Mouse (Mus musculus) limb, embryonic 13.5 days (tissue): ENCODE results near the gene Srcap. TPM values are rescaled to one million over a fixed set of nuclear protein-coding genes. Genes with fewer than 3 reads are reported as not detected.

Experiments used
- microRNA-seq: library from miRNA; unstranded; fragments of <30 nt; microRNA quantifications from one replicate; pipeline ENCODE4, GENCODE M21; 2016
- polyA plus RNA-seq: library from polyadenylated mRNA; unstranded; fragments of >200 nt; fragmentation: Nextera tagmentation; extraction: Ambion mirVana; gene quantifications from 2 replicates; pipeline ENCODE4 v1.2.1, GENCODE M21; 2015

Srcap gene
- polyA plus RNA-seq, 1 experiment from 2014 or later = 49.7 TPM

Small RNAs within 50 kb of the gene (microRNA-seq; reads per million reads assigned to microRNA genes)
- gene Gm47278 (not detected), gene Mir7060 (0.52 reads per million)

Other genes with a start within 250 kb of the Srcap start
- 69.4 and 72.8 TPM in 2 replicates for gene Sephs2, start 237.9 kb upstream of the Srcap start, polyA plus RNA-seq
- 0.69 TPM in 2 replicates for gene Itgal, start 215.7 kb upstream of the Srcap start, polyA plus RNA-seq
- 19.8 and 20.6 TPM in 2 replicates for gene Zfp768, start 166.4 kb upstream of the Srcap start, polyA plus RNA-seq
- 8.7 and 9.2 TPM in 2 replicates for gene Zfp747, start 135.9 kb upstream of the Srcap start, polyA plus RNA-seq
- 5.9 and 6.8 TPM in 2 replicates for gene 9130019O22Rik, start 124.8 kb upstream of the Srcap start, polyA plus RNA-seq
- gene E430018J23Rik, start 118.4 kb upstream of the Srcap start, polyA plus RNA-seq = 7.6 and 7.9 TPM in 2 replicates
- gene Zfp764, start 105.2 kb upstream of the Srcap start, polyA plus RNA-seq = 8.1 and 8.4 TPM in 2 replicates
- 27.4 and 28.8 TPM in 2 replicates for gene Zfp688, start 89.9 kb upstream of the Srcap start, polyA plus RNA-seq
- 12.2 and 13.9 TPM in 2 replicates for gene Zfp689, start 62.8 kb upstream of the Srcap start, polyA plus RNA-seq
- 37.6 and 42.3 TPM in 2 replicates for gene Prr14, start 52.4 kb upstream of the Srcap start, polyA plus RNA-seq
- 15.0 and 15.3 TPM in 2 replicates for gene Fbrs, start 32.8 kb upstream of the Srcap start, polyA plus RNA-seq
- gene Gm42715, start 7.6 kb downstream of the Srcap start, polyA plus RNA-seq = 18.3 and 18.9 TPM in 2 replicates
- 6.4 and 8.8 TPM in 2 replicates for gene Tmem265, start 49.4 kb downstream of the Srcap start, polyA plus RNA-seq
- gene Phkg2, start 61.4 kb downstream of the Srcap start, polyA plus RNA-seq = 39.0 and 42.2 TPM in 2 replicates
- gene Ccdc189, start 76.6 kb downstream of the Srcap start, polyA plus RNA-seq = 9.2 and 9.6 TPM in 2 replicates
- gene Rnf40, start 76.8 kb downstream of the Srcap start, polyA plus RNA-seq = 51.6 and 54.9 TPM in 2 replicates
- 16.2 and 19.2 TPM in 2 replicates for gene Zfp629, start 103.8 kb downstream of the Srcap start, polyA plus RNA-seq
- gene Bcl7c, start 196.9 kb downstream of the Srcap start, polyA plus RNA-seq = 82.3 and 85.8 TPM in 2 replicates
- 28.3 and 31.6 TPM in 2 replicates for gene Ctf1, start 200.8 kb downstream of the Srcap start, polyA plus RNA-seq
- gene Ctf2, start 220.2 kb downstream of the Srcap start, polyA plus RNA-seq = 0.46 and 0.50 TPM in 2 replicates
- gene Fbxl19, start 232.6 kb downstream of the Srcap start, polyA plus RNA-seq = 6.7 TPM in 2 replicates